Mouse (Mus musculus): ENCODE measurements at regions not wholly inside any gene's neighbourhood (a gene's known extent, or its start where the extent isn't known, plus 50 kb on each side); places are given as distances from the start of the nearest gene placed in this dataset.

DNA sequence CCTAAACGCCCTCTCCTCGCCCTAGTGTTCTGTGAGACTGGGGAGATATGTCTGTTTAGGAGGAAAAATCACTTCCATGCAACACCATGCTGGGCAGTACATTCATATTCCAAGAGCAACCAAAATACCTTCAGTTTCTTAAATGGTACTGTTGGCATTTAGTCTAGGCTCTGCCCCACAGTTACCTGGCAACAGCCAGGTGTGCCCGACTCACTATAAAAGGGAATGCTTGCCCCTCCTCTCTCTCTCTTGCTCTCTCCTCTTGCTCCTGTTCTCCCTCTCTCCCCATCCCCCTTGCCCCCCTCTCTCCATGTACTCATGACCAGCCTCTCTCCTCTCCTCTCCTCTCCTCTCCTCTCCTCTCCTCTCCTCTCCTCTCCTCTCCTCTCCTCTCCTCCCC, 66.7 kb upstream of the Abca1 start:
- Histone ChIP-seq H3K9ac (ENCODE audit: low read length) (no peak overlapping the region), H3K4me3 (ENCODE audit: low read depth, low read length) (no peak overlapping the region), H3K4me2 (no peak overlapping the region), H3K9me3 (ENCODE audit: control insufficient read depth, low read length) (no peaks in the 10 kb centered on the region), H3K27ac (ENCODE audit: low read depth, low read length) (no peak overlapping the region), H3K36me3 (ENCODE audit: control insufficient read depth, insufficient read depth, low read length) (no peaks in the 10 kb centered on the region), H3K27me3 (ENCODE audit: control insufficient read depth, insufficient read depth, low read length) (no peaks in the 10 kb centered on the region), H3K4me1 (ENCODE audit: control insufficient read depth, insufficient read depth, low read length) (no peaks in the 10 kb centered on the region; the same call in 1 of the 2 replicates)
- no peak for DNase-seq (ENCODE audit: low spot score, missing footprints)
- ATAC-seq (ENCODE audit: low FRiP score), result no peak
- 88% methylated on average over 3 of the region's 3 CpGs for WGBS

- WGBS, result 88% methylated on average over 3 of the region's 3 CpGs
- H3K4me3 ChIP-seq (ENCODE audit: low read depth, low read length), result no peak overlapping the region
- ATAC-seq (ENCODE audit: low FRiP score), result no peak
Observed at GRCm38 (mm10) chr4:53223379-53223778, 63.7 kb upstream of the Abca1 start.

GRCm38 (mm10) chr4:53220809-53221208, 61.1 kb upstream of the Abca1 start:
- DNase-seq (ENCODE audit: low spot score, missing footprints), result no peak
- no peak overlapping the region for H3K9ac ChIP-seq (ENCODE audit: low read length)
- 81% methylated on average over 4 of the region's 4 CpGs for WGBS

More at GRCm38 (mm10) chr4:53223379-53223778, 63.7 kb upstream of the Abca1 start:
- Histone ChIP-seq H3K9me3 (ENCODE audit: control insufficient read depth, low read length) (no peaks in the 10 kb centered on the region), H3K4me2 (no peak overlapping the region), H3K4me1 (ENCODE audit: control insufficient read depth, insufficient read depth, low read length) (peaks cover 2% of the 10 kb centered on the region), H3K36me3 (ENCODE audit: control insufficient read depth, insufficient read depth, low read length) (no peaks in the 10 kb centered on the region), H3K27me3 (ENCODE audit: control insufficient read depth, insufficient read depth, low read length) (no peaks in the 10 kb centered on the region), H3K9ac (ENCODE audit: low read length) (no peak overlapping the region), H3K27ac (ENCODE audit: low read depth, low read length) (no peak overlapping the region)
- peak; percentile 65 for DNase-seq (ENCODE audit: low spot score, missing footprints)

DNA sequence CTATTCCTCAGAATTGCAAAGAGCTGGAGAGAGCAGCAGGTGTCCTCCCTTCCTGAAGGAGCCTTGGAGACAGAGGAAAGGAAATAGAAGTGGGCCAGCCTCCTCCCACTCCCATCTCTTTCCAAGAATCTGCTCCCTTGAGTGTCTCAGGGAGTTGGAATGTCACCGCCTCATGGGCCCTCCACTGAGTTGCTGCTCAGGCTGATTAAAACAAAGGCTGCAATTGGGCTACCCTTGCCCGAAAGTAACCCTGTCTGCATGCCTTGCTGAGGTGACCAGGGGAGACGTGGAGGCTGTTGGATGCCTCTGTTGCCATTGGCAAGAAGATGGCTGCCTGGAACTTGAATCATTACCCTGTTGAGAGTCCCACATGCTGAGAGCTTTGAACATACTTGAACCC, 59.7 kb upstream of the Abca1 start:
- H3K4me1 ChIP-seq (ENCODE audit: control insufficient read depth, insufficient read depth, low read length), result peaks cover 10% of the 10 kb centered on the region

More at GRCm38 (mm10) chr4:53220809-53221208, 61.1 kb upstream of the Abca1 start:
- no peaks in the 10 kb centered on the region for H3K9me3 ChIP-seq (ENCODE audit: control insufficient read depth, low read length)
- H3K4me3 ChIP-seq (ENCODE audit: low read depth, low read length), result no peak overlapping the region
- H3K27ac ChIP-seq (ENCODE audit: low read depth, low read length), result no peak overlapping the region
- ATAC-seq (ENCODE audit: low FRiP score), result no peak
- no peaks in the 10 kb centered on the region for H3K36me3 ChIP-seq (ENCODE audit: control insufficient read depth, insufficient read depth, low read length)
- no peaks in the 10 kb centered on the region for H3K27me3 ChIP-seq (ENCODE audit: control insufficient read depth, insufficient read depth, low read length)
- H3K4me2 ChIP-seq, result no peak overlapping the region
- peaks cover 10% of the 10 kb centered on the region for H3K4me1 ChIP-seq (ENCODE audit: control insufficient read depth, insufficient read depth, low read length)

DNA sequence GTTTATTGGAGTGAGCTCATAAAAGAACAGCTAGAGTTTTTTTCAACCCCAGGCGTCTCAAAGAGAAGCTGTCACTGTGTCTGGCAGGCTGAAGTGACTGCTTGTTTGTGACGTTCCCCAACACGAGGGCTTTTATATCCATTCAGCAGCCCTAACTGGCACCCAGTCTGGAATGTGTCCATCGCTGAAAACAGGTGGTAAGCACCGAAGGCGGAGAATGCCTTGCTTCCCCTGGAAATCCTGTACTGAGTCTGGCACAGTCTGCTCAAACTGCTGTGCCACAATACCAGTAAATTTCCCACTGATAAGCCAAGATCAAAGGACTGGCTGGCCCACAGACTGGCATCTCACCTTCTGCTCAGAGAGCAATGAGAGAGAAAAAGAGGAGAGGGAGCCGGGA, 59.1 kb upstream of the Abca1 start:
- ATAC-seq (ENCODE audit: low FRiP score), result no peak
- no peak for DNase-seq (ENCODE audit: low spot score, missing footprints)

More for the DNA sequence above, 59.7 kb upstream of the Abca1 start:
- no peak overlapping the region for H3K4me3 ChIP-seq (ENCODE audit: low read depth, low read length)
- WGBS, result 59% methylated on average over 3 of the region's 3 CpGs
- H3K9me3 ChIP-seq (ENCODE audit: control insufficient read depth, low read length), result no peaks in the 10 kb centered on the region
- ATAC-seq (ENCODE audit: low FRiP score) (no peak), DNase-seq (ENCODE audit: low spot score, missing footprints) (no peak)
- no peak overlapping the region for H3K4me2 ChIP-seq
- no peaks in the 10 kb centered on the region for H3K36me3 ChIP-seq (ENCODE audit: control insufficient read depth, insufficient read depth, low read length)
- no peaks in the 10 kb centered on the region for H3K27me3 ChIP-seq (ENCODE audit: control insufficient read depth, insufficient read depth, low read length)
- H3K9ac ChIP-seq (ENCODE audit: low read length), result no peak overlapping the region
- H3K27ac ChIP-seq (ENCODE audit: low read depth, low read length), result no peak overlapping the region

DNA sequence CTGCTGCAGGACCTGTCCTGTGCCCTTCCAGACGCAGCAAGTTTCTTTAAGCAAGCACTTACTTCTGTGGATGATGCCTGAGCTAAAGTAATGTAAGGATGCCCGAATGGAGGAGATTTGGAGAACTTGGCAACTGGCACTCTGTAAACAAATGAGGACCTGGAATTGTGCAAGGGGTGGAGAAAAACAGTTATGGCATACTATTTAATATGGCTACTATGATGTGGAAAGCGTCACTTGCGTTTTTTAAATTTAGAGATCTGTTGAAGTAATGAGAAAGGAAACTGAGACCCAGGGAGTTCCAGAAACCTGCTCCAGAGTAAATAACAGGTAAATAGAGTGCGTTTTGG, 58.6 kb upstream of the Abca1 start:
- H3K36me3 ChIP-seq (ENCODE audit: control insufficient read depth, insufficient read depth, low read length), result no peaks in the 10 kb centered on the region
- no peak overlapping the region for H3K27ac ChIP-seq (ENCODE audit: low read depth, low read length)
- ATAC-seq (ENCODE audit: low FRiP score), result no peak
- no peaks in the 10 kb centered on the region for H3K9me3 ChIP-seq (ENCODE audit: control insufficient read depth, low read length)
- H3K4me2 ChIP-seq, result peak overlapping the region; percentile 75
- no peak overlapping the region; the same call in 1 of the 2 replicates for H3K9ac ChIP-seq (ENCODE audit: low read length)
- peaks cover 10% of the 10 kb centered on the region for H3K4me1 ChIP-seq (ENCODE audit: control insufficient read depth, insufficient read depth, low read length)
- DNase-seq (ENCODE audit: low spot score, missing footprints), result no peak
- peak overlapping the region; percentile 50 for H3K4me3 ChIP-seq (ENCODE audit: low read depth, low read length)
- H3K27me3 ChIP-seq (ENCODE audit: control insufficient read depth, insufficient read depth, low read length), result no peaks in the 10 kb centered on the region
- 44% methylated on average over 5 of the region's 5 CpGs for WGBS

More for the DNA sequence above, 59.1 kb upstream of the Abca1 start:
- Histone ChIP-seq H3K9me3 (ENCODE audit: control insufficient read depth, low read length) (no peaks in the 10 kb centered on the region), H3K4me2 (no peak overlapping the region), H3K9ac (ENCODE audit: low read length) (no peak overlapping the region), H3K4me3 (ENCODE audit: low read depth, low read length) (no peak overlapping the region), H3K4me1 (ENCODE audit: control insufficient read depth, insufficient read depth, low read length) (peaks cover 10% of the 10 kb centered on the region), H3K27me3 (ENCODE audit: control insufficient read depth, insufficient read depth, low read length) (no peaks in the 10 kb centered on the region), H3K36me3 (ENCODE audit: control insufficient read depth, insufficient read depth, low read length) (no peaks in the 10 kb centered on the region), H3K27ac (ENCODE audit: low read depth, low read length) (no peak overlapping the region)
- WGBS, result 48% methylated on average over 7 of the region's 7 CpGs

GRCm38 (mm10) chr4:53217608-53218290, 58.1 kb upstream of the Abca1 start:
- Histone ChIP-seq H3K4me1 (ENCODE audit: control insufficient read depth, insufficient read depth, low read length) (peaks cover 10% of the 10 kb centered on the region), H3K4me3 (ENCODE audit: low read depth, low read length) (peak overlapping the region; percentile 50), H3K36me3 (ENCODE audit: control insufficient read depth, insufficient read depth, low read length) (no peaks in the 10 kb centered on the region), H3K27ac (ENCODE audit: low read depth, low read length) (no peak overlapping the region), H3K9ac (ENCODE audit: low read length) (peak overlapping the region; percentile 61), H3K27me3 (ENCODE audit: control insufficient read depth, insufficient read depth, low read length) (no peaks in the 10 kb centered on the region), H3K4me2 (peak overlapping the region; percentile 75), H3K9me3 (ENCODE audit: control insufficient read depth, low read length) (no peaks in the 10 kb centered on the region)
- DNase-seq (ENCODE audit: low spot score, missing footprints) (peak; percentile 96), ATAC-seq (ENCODE audit: low FRiP score) (peak; percentile 92)
- under 1% methylated on average over 38 of the region's 38 CpGs for WGBS

- no peak for ATAC-seq (ENCODE audit: low FRiP score)
- Histone ChIP-seq H3K9me3 (ENCODE audit: control insufficient read depth, low read length) (no peaks in the 10 kb centered on the region), H3K9ac (ENCODE audit: low read length) (no peak overlapping the region), H3K36me3 (ENCODE audit: control insufficient read depth, insufficient read depth, low read length) (no peaks in the 10 kb centered on the region), H3K27me3 (ENCODE audit: control insufficient read depth, insufficient read depth, low read length) (no peaks in the 10 kb centered on the region), H3K4me3 (ENCODE audit: low read depth, low read length) (no peak overlapping the region), H3K4me2 (no peak overlapping the region), H3K27ac (ENCODE audit: low read depth, low read length) (no peak overlapping the region), H3K4me1 (ENCODE audit: control insufficient read depth, insufficient read depth, low read length) (peaks cover 4% of the 10 kb centered on the region; the same call in 1 of the 2 replicates)
- WGBS, result 87% methylated on average over 4 of the region's 4 CpGs
- DNase-seq (ENCODE audit: low spot score, missing footprints), result no peak
Observed at GRCm38 (mm10) chr4:53212541-53212940, 52.8 kb upstream of the Abca1 start.

GRCm38 (mm10) chr4:53210685-53211084, 51.0 kb upstream of the Abca1 start:
- 87% methylated on average over 3 of the region's 3 CpGs for WGBS

More at GRCm38 (mm10) chr4:53210685-53211084, 51.0 kb upstream of the Abca1 start:
- H3K27ac ChIP-seq (ENCODE audit: low read depth, low read length), result no peak overlapping the region
- no peaks in the 10 kb centered on the region for H3K36me3 ChIP-seq (ENCODE audit: control insufficient read depth, insufficient read depth, low read length)
- no peaks in the 10 kb centered on the region for H3K4me1 ChIP-seq (ENCODE audit: control insufficient read depth, insufficient read depth, low read length)
- no peak overlapping the region for H3K9ac ChIP-seq (ENCODE audit: low read length)
- ATAC-seq (ENCODE audit: low FRiP score) (no peak), DNase-seq (ENCODE audit: low spot score, missing footprints) (no peak)
- no peak overlapping the region for H3K4me3 ChIP-seq (ENCODE audit: low read depth, low read length)
- H3K27me3 ChIP-seq (ENCODE audit: control insufficient read depth, insufficient read depth, low read length), result no peaks in the 10 kb centered on the region
- no peaks in the 10 kb centered on the region for H3K9me3 ChIP-seq (ENCODE audit: control insufficient read depth, low read length)
- no peak overlapping the region for H3K4me2 ChIP-seq

Data from midbrain, embryonic 11.5 days (tissue).